Mouse (Mus musculus) layer of hippocampus, adult 8-10 months (tissue): ENCODE results near the gene Smarcd2. TPM values are rescaled to one million over a fixed set of nuclear protein-coding genes. Genes with fewer than 3 reads are reported as not detected.
A peak's percentile ranks its signal among the peaks of the same experiment; 100 is the strongest.

ENCODE experiments used
- DNase-seq, 2 experiments: peaks; one replicate each; pipeline ENCODE4 v3.0.0; 2022; ENCODE audit warnings: low spot score in 2 of 2
- total RNA-seq, 4 experiments: library from RNA; stranded (reverse); gene quantifications; 2 replicates each; pipeline ENCODE4 v1.2.4; 2022

The Smarcd2 gene
- total RNA-seq, 4 experiments from 2014 or later: 29.1 to 34.7 (median 31.2) TPM

DNA sequence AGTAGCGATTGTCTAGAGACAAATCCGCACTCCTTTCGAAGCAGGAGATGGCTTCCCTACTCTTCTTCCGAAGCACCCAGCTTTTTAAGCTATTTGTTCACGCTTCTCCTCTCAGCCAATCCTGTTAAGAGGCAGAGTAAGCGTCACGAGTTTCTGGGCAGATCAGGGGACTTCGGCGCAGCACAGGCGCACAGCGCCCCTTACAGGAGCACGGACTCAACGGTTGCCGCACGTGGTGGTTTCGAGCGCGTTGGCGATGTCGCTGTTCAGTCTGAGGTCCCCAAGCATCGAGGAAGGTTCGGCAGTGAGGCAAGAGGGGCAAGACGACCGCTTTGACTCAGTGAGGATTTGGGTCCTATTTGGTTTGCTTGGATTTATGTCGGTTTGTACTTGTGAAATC lies 3.7 kb upstream of the Smarcd2 start, which contains the start of gene Tcam1:
Tcam1 (plus strand) TSS at position 219 of the 400 bp plus-strand sequence.
- DNase-seq: peak; percentile 88 to 96

DNA sequence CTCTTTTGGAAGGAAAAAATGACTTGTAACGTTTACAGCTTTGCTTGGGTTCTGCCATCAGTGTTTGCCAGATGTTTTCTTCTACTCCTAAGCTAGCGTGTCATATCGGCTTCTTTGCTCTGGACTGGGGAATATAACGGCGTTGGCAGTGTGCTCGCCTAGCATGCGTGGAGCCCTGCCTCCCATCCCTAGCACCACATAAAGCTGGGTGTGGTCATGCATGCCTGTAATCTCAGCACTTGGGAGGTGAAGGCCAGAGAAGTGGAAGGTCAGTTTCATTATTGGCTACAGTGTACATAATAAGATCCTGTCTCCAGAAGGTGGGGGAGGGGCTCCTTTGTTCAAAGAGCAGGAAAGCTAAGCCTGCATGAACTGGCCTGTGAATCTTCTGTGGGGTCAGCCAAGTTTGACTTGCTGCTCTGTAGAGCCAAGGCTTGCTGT lies 2.2 kb upstream of the Smarcd2 start:
- DNase-seq: no peak

GRCm38 (mm10) chr11:106274374-106274773 lies 1.6 kb upstream of the Smarcd2 start:
- DNase-seq: no peak

GRCm38 (mm10) chr11:106273811-106274210 lies 1.0 kb upstream of the Smarcd2 start:
- no peak for DNase-seq

- DNase-seq: no peak
Observed at GRCm38 (mm10) chr11:106273311-106273684, 526 bp upstream of the Smarcd2 start.

DNA sequence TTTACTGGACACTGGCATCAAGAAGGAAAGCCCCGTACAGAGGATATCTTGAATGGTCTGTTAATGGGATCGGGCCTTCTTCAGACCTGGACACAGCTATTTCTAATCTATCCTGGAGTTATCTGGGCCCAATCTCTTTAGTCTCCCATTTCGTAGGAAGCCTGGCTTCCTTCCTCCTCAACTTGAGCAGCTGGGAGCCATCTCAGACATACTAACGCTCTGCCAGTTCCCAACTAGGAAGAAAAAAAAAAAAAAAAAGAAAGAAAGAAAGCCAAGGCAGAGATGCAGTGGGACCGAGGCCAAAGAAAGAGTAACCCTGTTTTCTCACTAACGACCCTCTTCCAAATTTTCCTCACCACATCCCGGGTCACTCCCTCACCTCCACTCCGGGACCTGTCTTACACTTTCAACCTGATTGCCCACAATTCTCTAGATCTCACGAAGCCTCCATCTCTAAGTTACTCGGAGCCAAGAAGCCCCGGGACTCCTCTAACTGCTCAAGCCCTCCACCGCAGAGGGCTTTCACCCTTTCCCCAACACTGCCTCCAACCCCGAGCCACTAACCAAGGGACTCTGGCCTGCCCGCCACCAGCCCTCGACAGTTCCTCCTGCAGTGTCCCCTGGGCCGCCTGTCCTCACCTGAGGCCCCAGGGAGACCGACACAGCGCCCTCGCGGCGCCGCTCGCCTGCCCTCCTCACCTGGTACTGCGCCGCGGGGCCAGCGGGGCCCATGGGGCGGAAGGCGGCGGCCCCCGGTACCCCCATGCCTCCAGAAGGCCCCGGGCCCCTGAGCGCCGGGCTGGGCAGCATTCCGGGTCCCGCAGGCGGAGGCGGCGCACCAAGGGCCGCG lies 753 bp downstream of the Smarcd2 start:
- DNase-seq: no peak

DNA sequence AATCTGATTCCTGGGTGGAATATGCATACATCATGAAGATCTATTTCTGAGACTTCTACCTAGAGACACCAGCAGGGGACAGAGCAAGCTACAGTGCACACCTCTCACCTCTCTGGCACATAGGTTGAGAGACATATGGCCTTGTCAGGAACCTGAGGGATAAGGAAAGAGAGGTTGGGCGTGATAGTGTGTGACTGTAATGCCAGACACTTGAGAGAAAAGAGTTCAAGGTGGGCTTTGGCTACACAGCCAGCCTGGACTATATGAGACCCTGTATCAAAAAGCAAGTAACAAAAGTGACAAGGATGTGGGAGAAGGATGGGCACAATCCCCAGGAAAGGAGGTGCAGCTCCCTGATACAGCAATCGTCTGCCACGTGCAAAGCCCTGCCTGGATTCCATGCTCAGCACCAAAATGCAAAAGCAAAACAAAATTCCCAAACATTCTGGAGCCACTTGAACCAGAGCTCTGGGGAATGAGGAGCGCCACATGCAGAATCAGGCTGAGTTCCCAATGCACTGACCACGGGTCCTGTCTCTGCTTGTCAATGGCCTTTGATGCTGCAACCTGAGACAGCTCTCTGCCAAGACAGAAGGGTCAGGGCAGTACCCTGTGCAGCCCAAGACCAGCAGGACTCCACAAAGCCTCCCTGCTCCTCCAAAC lies 1.5 kb downstream of the Smarcd2 start:
- DNase-seq: no peak

- no peak for DNase-seq
Observed at GRCm38 (mm10) chr11:106269060-106269431, 3.7 kb downstream of the Smarcd2 start.

- peak; percentile 74 for DNase-seq
Observed at GRCm38 (mm10) chr11:106268326-106269059, 4.3 kb downstream of the Smarcd2 start.

DNA sequence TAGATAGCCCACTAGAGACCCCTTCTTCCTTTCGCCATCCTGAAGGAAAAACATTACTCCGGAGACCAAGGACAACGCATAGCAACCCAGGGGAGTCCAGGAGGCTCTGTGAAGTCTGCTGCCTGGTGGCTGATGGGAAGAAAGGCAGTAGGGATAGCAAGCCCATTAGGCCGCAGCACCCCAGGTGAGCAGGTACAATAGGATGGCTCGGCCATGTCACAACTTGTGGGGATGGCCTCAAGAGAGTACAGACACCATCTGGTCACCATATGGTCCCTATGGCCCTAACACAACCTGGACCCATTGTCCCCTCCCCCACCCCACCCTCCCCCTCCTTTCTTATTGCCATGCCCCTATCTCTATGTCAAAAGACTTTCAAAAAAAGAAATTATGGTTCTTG lies 4.9 kb downstream of the Smarcd2 start:
- DNase-seq: no peak

- no peak for DNase-seq
Observed at GRCm38 (mm10) chr11:106267311-106267852, 5.4 kb downstream of the Smarcd2 start.

DNA sequence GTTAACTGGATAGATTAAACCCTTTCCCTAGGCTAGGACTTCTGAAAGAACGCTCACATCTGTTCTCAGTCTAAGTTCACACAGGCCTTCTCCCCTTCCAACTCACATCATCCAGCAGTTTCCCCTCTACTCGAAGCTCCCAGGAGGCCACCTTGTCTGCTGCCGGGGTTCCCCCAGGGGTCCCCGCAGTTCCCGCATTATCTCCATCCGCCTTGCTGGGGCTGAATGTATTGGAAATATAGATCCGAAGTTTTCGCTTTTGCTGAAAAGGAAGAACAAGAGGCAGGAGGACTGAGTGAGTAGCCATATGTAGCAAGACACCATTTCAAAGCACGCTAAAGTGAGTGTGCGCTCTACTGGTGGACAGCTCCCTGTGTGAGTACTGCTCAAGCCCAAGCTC lies 6.3 kb downstream of the Smarcd2 start:
- DNase-seq: no peak

- no peak for DNase-seq
Observed at GRCm38 (mm10) chr11:106265570-106265969, 7.2 kb downstream of the Smarcd2 start.

- DNase-seq: no peak
Observed at GRCm38 (mm10) chr11:106264988-106265387, 7.8 kb downstream of the Smarcd2 start.

- DNase-seq: no peak
Observed at GRCm38 (mm10) chr11:106263963-106264362, 8.8 kb downstream of the Smarcd2 start.

DNA sequence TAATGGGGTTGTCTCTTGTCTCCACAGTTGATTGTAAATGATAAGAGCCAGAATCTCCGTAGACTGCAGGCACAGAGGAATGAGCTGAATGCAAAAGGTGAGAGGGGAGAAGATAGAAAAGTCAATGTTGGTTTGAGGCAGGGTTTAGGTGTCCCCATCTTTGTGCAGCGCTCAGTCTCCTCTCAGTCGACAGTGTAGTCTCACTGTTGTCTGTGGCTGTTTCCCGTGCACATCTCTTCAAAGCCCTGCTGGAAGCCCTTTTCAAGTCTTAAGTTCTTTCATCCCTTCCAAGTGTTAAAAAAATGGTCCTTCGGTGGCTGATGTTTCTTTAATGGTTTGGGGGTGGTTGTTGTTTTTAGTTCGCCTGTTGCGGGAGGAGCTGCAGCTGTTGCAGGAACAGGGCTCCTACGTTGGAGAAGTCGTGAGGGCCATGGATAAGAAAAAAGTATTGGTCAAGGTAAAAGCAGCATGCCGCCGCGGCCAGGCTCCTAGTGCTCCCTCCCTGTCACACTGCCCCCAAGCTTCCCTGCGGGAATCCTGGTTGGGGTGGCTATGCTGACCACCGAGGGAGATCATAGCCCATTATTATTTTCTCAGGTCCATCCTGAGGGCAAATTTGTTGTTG lies 11.8 kb downstream of the Smarcd2 start:
- DNase-seq: no peak

DNA sequence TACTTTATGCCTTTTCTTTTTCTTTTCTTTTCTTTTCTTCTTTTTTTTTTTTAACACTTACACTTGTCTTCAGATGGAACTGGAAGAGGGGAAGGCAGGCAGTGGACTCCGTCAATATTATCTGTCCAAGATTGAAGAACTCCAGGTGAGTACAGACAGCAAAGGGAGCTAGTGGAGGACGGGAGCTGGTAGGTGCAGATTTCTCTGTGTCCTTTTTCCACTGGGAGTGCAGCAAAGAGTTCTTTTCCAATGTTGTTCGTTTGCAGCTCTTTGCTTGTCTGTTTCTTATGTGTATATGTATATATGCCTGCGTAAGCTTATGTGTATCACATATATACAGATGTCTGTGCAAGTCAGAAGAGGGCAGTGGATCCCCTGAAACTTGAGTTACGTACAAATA lies 16.0 kb downstream of the Smarcd2 start:
- no peak for DNase-seq

GRCm38 (mm10) chr11:106255685-106256451 lies 16.9 kb downstream of the Smarcd2 start, which contains the start of the genes Ftsj3 and Psmc5:
Gene Ftsj3 (minus strand): TSS chr11:106256079.
Gene Psmc5 (plus strand): TSS chr11:106256154.
- DNase-seq: peak; percentile 95 to 98

GRCm38 (mm10) chr11:106255174-106255573 lies 17.6 kb downstream of the Smarcd2 start:
- DNase-seq: no peak

GRCm38 (mm10) chr11:106254767-106255166 lies 18.0 kb downstream of the Smarcd2 start:
- DNase-seq: no peak
